Mouse (Mus musculus) gastrocnemius, postnatal 36 days (tissue): ENCODE results near the gene 9530053A07Rik. TPM values are rescaled to one million over a fixed set of nuclear protein-coding genes. Genes with fewer than 3 reads are reported as not detected.
"Not testable (repeated sequence)": the region's sequence is repeated elsewhere in the genome, so short reads cannot be mapped to it uniquely, and the experiment has no call there.

Experiments
- DNase-seq, 2 experiments: peaks; one replicate each; pipeline ENCODE4 v3.0.0; 2022
- intact Hi-C: fragments of 180-260 bp; cut with DNase I; formaldehyde crosslinking; loops from one replicate; pipeline ENCODE4 v1.15.1; 2025
- long read RNA-seq, 2 experiments: library from polyadenylated mRNA; stranded (forward); transcript quantifications; one replicate each; pipeline ENCODE4 v2.0.0; 2021
- total RNA-seq, 2 experiments: library from RNA; stranded (reverse); gene quantifications; 2 replicates each; pipeline ENCODE4 v1.2.3; 2021

Gene 9530053A07Rik
- total RNA-seq, result not detected
- long read RNA-seq, experiment 1, result 0 reads
- long read RNA-seq, experiment 2, result 0 reads

GRCm38 (mm10) chr7:28129166-28129565 is at the start of gene 9530053A07Rik:
TSS of gene 9530053A07Rik (plus strand) at chr7:28129466.
- DNase-seq, result no peak
- intact Hi-C loops, result no loop called here

GRCm38 (mm10) chr7:28084215-28084614 is 45.1 kb upstream of the 9530053A07Rik start:
- no peak for DNase-seq
- intact Hi-C loops, result no loop called here

GRCm38 (mm10) chr7:28086236-28086635 is 43.0 kb upstream of the 9530053A07Rik start:
- intact Hi-C loops, result no loop called here
- no peak for DNase-seq

- no peak for DNase-seq
- intact Hi-C loops, result no loop called here
These were observed 35.7 kb upstream of the 9530053A07Rik start for GRCm38 (mm10) chr7:28093541-28093940.

DNA sequence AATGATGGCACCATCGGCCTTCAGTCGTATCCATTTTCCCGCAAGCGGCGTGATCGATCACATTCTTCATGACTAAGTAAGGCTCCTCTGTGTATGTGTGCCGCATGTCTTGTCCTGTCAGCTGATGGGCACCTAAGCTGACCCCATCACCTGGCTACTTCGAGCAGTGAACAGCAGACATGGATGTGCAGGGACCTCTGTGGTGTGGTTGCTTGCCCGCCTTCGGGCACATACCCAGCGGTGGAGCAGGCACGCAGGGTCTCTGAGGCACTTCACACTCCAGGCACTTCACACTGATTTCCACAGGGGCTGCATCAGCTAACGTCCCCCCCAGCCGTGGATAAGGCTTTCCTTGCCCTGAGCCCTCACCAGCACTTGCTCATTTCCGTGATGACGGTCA is 30.2 kb upstream of the 9530053A07Rik start:
- DNase-seq, result no peak
- intact Hi-C loops, result no loop called here

DNA sequence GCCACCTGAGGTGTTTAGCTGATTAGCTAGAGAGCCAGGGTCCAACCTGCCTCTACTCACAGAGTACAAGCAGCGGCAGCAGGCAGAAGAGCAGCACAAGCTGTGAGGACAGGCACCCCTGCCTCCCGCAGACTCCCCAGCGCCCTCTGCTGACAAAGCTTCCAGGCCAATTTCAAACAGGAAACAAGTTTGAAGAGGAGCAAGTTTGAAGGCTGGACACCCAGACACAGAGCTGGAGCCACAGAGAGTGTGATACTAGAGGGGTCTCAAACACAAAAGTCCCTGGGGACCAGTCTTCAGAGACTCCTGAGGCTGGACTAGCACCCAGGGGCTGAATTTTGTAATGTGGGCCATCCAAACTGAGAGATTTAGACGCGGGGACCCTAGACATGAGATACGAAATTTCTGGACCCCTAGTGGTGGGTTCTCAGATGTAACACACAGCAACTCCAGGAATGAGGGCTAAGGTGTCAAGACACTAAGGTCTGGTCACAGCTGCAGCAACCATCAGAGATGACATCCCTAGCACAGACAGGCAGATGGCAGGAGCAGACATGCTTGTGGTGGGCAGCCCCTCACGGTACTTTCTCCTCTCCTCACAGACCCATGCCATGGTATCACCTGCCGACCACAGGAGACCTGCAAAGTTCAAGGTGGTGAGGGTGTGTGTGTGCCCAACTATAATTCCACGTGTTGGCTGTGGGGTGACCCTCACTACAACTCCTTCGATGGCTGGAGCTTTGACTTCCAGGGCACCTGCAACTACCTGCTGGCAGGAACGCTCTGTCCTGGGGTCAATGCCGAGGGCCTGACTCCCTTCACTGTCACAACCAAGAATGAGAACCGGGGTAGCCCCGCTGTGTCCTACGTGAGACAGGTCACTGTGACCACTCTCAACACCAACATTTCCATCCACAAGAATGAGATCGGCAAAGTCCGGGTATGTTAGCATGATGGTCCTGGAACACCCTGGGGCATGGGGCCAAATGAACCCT is 28.4 kb upstream of the 9530053A07Rik start:
- intact Hi-C loops, result no loop called here
- no peak for DNase-seq

- intact Hi-C loops, DNase-seq: not testable (repeated sequence)
These were observed 26.3 kb upstream of the 9530053A07Rik start for GRCm38 (mm10) chr7:28102936-28103335.

- intact Hi-C loops, result no loop called here
These were observed 24.6 kb upstream of the 9530053A07Rik start for GRCm38 (mm10) chr7:28104670-28105069.

DNA sequence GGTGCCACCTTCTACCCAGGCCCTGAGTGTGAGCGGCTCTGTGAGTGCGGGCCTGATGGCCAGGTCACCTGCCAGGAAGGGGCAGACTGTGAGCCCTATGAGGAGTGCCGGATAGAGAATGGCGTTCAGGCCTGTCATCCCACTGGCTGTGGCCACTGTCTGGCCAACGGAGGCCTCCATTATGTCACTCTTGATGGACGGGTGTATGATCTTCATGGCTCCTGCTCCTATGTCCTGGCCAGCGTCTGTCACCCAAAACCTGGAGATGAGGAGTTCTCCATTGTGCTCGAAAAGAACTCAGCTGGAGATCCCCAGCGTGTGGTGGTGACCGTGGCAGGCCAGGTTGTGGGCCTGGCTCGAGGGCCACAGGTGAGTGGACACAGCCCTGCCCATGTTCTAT is 23.0 kb upstream of the 9530053A07Rik start:
- DNase-seq, result no peak
- intact Hi-C loops, result no loop called here

More at GRCm38 (mm10) chr7:28104670-28105069, 24.6 kb upstream of the 9530053A07Rik start:
- no peak for DNase-seq

DNA sequence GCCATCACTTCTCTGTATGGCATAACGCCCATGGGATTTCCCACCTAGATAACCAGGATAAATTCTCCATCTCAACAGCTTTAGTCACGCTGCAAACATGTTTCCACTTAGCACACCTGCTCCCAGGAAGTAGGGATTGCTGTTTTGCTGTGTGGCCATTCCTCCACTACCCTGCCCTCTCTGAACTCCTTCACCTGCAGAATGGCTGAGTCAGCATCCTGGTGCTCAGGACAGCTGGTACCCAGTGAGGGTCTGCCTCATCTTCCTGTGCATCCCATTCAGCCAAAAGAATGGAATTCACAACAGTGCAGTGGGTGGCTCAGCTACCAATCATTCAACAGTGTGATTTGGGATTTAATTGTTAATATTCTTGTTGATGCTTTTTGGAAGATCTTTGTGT is 14.6 kb upstream of the 9530053A07Rik start:
- intact Hi-C loops, result no loop called here

GRCm38 (mm10) chr7:28137613-28138012 is 8.3 kb downstream of the 9530053A07Rik start:
- DNase-seq, result no peak
- intact Hi-C loops, result no loop called here

More for the DNA sequence above, 14.6 kb upstream of the 9530053A07Rik start:
- no peak for DNase-seq

GRCm38 (mm10) chr7:28148263-28148662 is 19.0 kb downstream of the 9530053A07Rik start:
- peak; percentile 38 to 50 for DNase-seq

GRCm38 (mm10) chr7:28149841-28150240 is 20.6 kb downstream of the 9530053A07Rik start:
- intact Hi-C loops, result loop anchor here (2.0 to 5.0 kb wide), 2 partner anchors 65 to 98 kb away; partner anchors contain the start of gene Psmc4
- no peak for DNase-seq

More at GRCm38 (mm10) chr7:28148263-28148662, 19.0 kb downstream of the 9530053A07Rik start:
- intact Hi-C loops, result loop anchor here (1.0 to 2.0 kb wide), 2 partner anchors 67 to 151 kb away; no protein-coding TSS in a partner anchor

DNA sequence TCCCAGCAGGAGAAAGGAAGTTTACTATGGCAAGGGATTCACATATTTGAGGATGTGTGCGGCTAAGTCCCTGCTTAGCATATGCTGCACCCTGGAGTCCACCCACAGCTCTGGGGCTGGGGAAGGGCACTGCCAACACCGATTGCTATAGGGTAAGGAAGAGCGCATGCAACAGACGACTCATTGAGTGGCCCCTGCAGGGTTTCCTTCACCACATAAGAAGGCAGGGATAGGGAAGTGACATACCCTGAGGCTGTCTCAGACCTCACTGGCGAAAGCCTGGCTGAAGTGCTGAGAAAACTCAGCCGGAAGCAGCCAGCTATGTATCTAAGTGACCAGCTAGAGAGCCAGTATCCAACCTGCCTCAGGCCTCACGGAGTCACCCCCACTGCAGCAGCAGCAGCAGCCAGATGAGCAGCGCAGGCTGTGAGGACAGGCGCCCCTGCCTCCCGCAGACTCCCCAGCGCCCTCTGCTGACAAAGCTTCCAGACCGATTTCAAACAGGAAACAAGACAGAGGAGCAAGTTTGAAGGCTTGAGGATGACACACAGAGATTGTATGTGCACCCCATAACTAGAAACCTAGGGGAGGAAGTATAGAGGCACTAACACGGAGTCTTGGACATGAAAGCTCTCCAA is 22.4 kb downstream of the 9530053A07Rik start:
- intact Hi-C loops, result loop anchor here (5.0 kb wide), 1 partner anchor 99 kb away; the partner anchor contains the start of gene Psmc4
- no peak for DNase-seq

- intact Hi-C loops, result loop anchor here (5.0 kb wide), 1 partner anchor 101 kb away; the partner anchor contains the start of gene Psmc4
- DNase-seq, result not testable (repeated sequence)
These were observed 24.3 kb downstream of the 9530053A07Rik start for GRCm38 (mm10) chr7:28153595-28153994.

- intact Hi-C loops, result no loop called here
- DNase-seq, result no peak
These were observed 30.0 kb downstream of the 9530053A07Rik start for GRCm38 (mm10) chr7:28159292-28159691.

- intact Hi-C loops, result no loop called here
- no peak for DNase-seq
These were observed 30.6 kb downstream of the 9530053A07Rik start for GRCm38 (mm10) chr7:28159893-28160292.

- intact Hi-C loops, result no loop called here
- no peak for DNase-seq
These were observed 32.0 kb downstream of the 9530053A07Rik start for GRCm38 (mm10) chr7:28161163-28161749.

- intact Hi-C loops, result no loop called here
These were observed 36.1 kb downstream of the 9530053A07Rik start for GRCm38 (mm10) chr7:28165406-28165805.

More at GRCm38 (mm10) chr7:28165406-28165805, 36.1 kb downstream of the 9530053A07Rik start:
- no peak for DNase-seq
